Mouse (Mus musculus) CH12.LX (cell line): ENCODE results near the gene Parvg. TPM values are rescaled to one million over a fixed set of nuclear protein-coding genes. Genes with fewer than 3 reads are reported as not detected.

ENCODE experiments used
- DNase-seq: peaks from one replicate; pipeline ENCODE4 v3.0.0-alpha.2; 2013; ENCODE audit errors: extremely low read depth
- H3K27ac ChIP-seq: 2 replicates; pipeline ENCODE4 v1.5.1; 2012; ENCODE audit warnings: low read depth, mild to moderate bottlenecking, control low read depth, moderate library complexity; ENCODE audit not compliant: insufficient read depth
- H3K27me3 ChIP-seq: replicated peaks from 2 replicates; pipeline ENCODE3; 2012; ENCODE audit warnings: inconsistent platforms
- H3K36me3 ChIP-seq, 2 experiments: replicated peaks in 1 of 2; 2 replicates each; pipeline versions ENCODE3 to v1.6.1; 2012; ENCODE audit warnings: inconsistent platforms in 1 of 2, low read length in 1 of 2, mild to moderate bottlenecking in 1 of 2, mixed read lengths in 1 of 2, moderate library complexity in 1 of 2; ENCODE audit not compliant: control insufficient read depth in 1 of 2, insufficient read depth in 1 of 2
- H3K4me1 ChIP-seq, 2 experiments: 2 replicates each; pipeline ENCODE4 v1.6.1; 2012; ENCODE audit warnings: inconsistent platforms in 1 of 2, moderate library complexity in 1 of 2; ENCODE audit not compliant: insufficient read depth in 2 of 2, control insufficient read depth in 1 of 2
- H3K4me2 ChIP-seq: 2 replicates; pipeline ENCODE4 v1.6.1; 2012; ENCODE audit warnings: low read depth, mild to moderate bottlenecking, control low read depth; ENCODE audit not compliant: poor library complexity, insufficient read depth, severe bottlenecking
- H3K4me3 ChIP-seq, 3 experiments: fragments of 150-350 bp in 1 of 3; sonication (generic) in 1 of 3; replicated peaks in 1 of 3; 2 replicates each; pipeline versions ENCODE3 to v1.5.1; 2011 to 2012; ENCODE audit warnings: low read depth in 2 of 3, low read length in 2 of 3, mild to moderate bottlenecking in 2 of 3, moderate library complexity in 2 of 3, control low read depth in 1 of 3, improper control_type of control experiment in 1 of 3, inconsistent platforms in 1 of 3, mixed read lengths in 1 of 3; ENCODE audit not compliant: poor library complexity in 1 of 3
- H3K79me2 ChIP-seq: replicated peaks from 2 replicates; pipeline ENCODE4 v1.6.1; 2012; ENCODE audit warnings: mild to moderate bottlenecking, moderate library complexity; ENCODE audit not compliant: control insufficient read depth, poor library complexity, insufficient read depth, severe bottlenecking; ENCODE audit errors: extremely low read depth
- H3K9ac ChIP-seq: 2 replicates; pipeline ENCODE4 v1.6.1; 2012; ENCODE audit warnings: low read depth, mild to moderate bottlenecking, control low read depth, moderate library complexity; ENCODE audit not compliant: insufficient read depth
- H3K9me3 ChIP-seq: replicated peaks from 2 replicates; pipeline ENCODE3; 2012; ENCODE audit warnings: low read length, inconsistent platforms, mixed read lengths
- CHD1 ChIP-seq: IDR thresholded peaks from 2 replicates; pipeline ENCODE4 v1.6.1; 2012; ENCODE audit warnings: low read depth, low read length, improper control_type of control experiment, inconsistent platforms
- E2F4 ChIP-seq: IDR thresholded peaks from 2 replicates; pipeline ENCODE4 v1.6.1; 2011; ENCODE audit warnings: low read depth, low read length, improper control_type of control experiment; ENCODE audit not compliant: insufficient replicate concordance
- ELF1 ChIP-seq: IDR thresholded peaks from 2 replicates; pipeline ENCODE4 v1.6.1; 2014; ENCODE audit warnings: low read depth, mild to moderate bottlenecking, inconsistent platforms, low read length, improper control_type of control experiment
- HCFC1 ChIP-seq: IDR thresholded peaks from 2 replicates; pipeline ENCODE4 v1.6.1; 2012; ENCODE audit warnings: low read depth, mild to moderate bottlenecking, inconsistent platforms, low read length, improper control_type of control experiment
- JUND ChIP-seq: conservative IDR thresholded peaks from 2 replicates; pipeline ENCODE4 v1.6.1; 2011; ENCODE audit warnings: low read depth, low read length, improper control_type of control experiment
- MAX ChIP-seq: IDR thresholded peaks from 2 replicates; pipeline ENCODE4 v1.6.1; 2011; ENCODE audit warnings: low read length, improper control_type of control experiment
- MEF2A ChIP-seq: IDR thresholded peaks from 2 replicates; pipeline ENCODE4 v1.6.1; 2014; ENCODE audit warnings: low read depth, mild to moderate bottlenecking, inconsistent platforms, low read length, improper control_type of control experiment, borderline replicate concordance
- PAX5 ChIP-seq: IDR thresholded peaks from 2 replicates; pipeline ENCODE4 v1.6.1; 2012; ENCODE audit warnings: low read length, inconsistent platforms, mixed read lengths
- POLR2A ChIP-seq: IDR thresholded peaks from 2 replicates; pipeline ENCODE4 v1.6.1; 2011; ENCODE audit warnings: low read depth, mild to moderate bottlenecking, improper control_type of control experiment, low read length
- POLR2AphosphoS2 ChIP-seq: IDR thresholded peaks from 2 replicates; pipeline ENCODE4 v1.6.1; 2011; ENCODE audit warnings: low read depth, low read length, improper control_type of control experiment
- RCOR1 ChIP-seq: conservative IDR thresholded peaks from 2 replicates; pipeline ENCODE4 v1.6.1; 2012; ENCODE audit warnings: low read depth, mild to moderate bottlenecking, inconsistent platforms, low read length, improper control_type of control experiment
- SIN3A ChIP-seq: IDR thresholded peaks from 2 replicates; pipeline ENCODE4 v1.6.1; 2012; ENCODE audit warnings: low read length, improper control_type of control experiment, inconsistent platforms
- TBP ChIP-seq: conservative IDR thresholded peaks from 2 replicates; pipeline ENCODE4 v1.6.1; 2011; ENCODE audit warnings: low read depth, low read length, improper control_type of control experiment
- TCF12 ChIP-seq: IDR thresholded peaks from 2 replicates; pipeline ENCODE4 v1.6.1; 2014; ENCODE audit warnings: low read depth, mild to moderate bottlenecking, inconsistent platforms, low read length, improper control_type of control experiment
- ZKSCAN1 ChIP-seq: IDR thresholded peaks from 2 replicates; pipeline ENCODE4 v1.6.1; 2012; ENCODE audit warnings: low read depth, inconsistent platforms, low read length, improper control_type of control experiment, borderline replicate concordance
- ZNF384 ChIP-seq: IDR thresholded peaks from 2 replicates; pipeline ENCODE4 v1.6.1; 2012; ENCODE audit warnings: low read depth, low read length, improper control_type of control experiment, inconsistent platforms
- dilution Hi-C: fragments of 300-500 bp; cut with MboI; formaldehyde crosslinking; loops from 2 replicates; pipeline ENCODE4 v1.14.3; 2020; ENCODE audit warnings: low sequenced_read_pairs; ENCODE audit not compliant: extremely low pct_unique_long_range_greater_than_20kb, extremely low pct_ligation_motif_present
- in situ Hi-C: fragments of 300-500 bp; cut with MboI; formaldehyde crosslinking; loops from 3 replicates; pipeline ENCODE4 v1.14.3; 2019; ENCODE audit warnings: low sequenced_read_pairs, low pct_ligation_motif_present, low pct_unique_long_range_greater_than_20kb, mixed read lengths
- polyA plus RNA-seq: library from polyadenylated mRNA; unstranded; fragments of >175 nt; gene quantifications from 2 replicates; pipeline ENCODE4 v1.2.1, GENCODE M21; 2012; ENCODE audit warnings: low read depth; ENCODE audit not compliant: insufficient read length
- total RNA-seq, 2 experiments: library from RNA; depleted of rRNA; stranded (reverse); fragments of 300-350 nt in 1 of 2; fragments of >200 nt in 1 of 2; gene quantifications; 2 replicates each; pipeline ENCODE4 v1.2.3; 2012 to 2014

Gene Parvg
- total RNA-seq (2012; rRNA removed) (71.0 and 93.7 TPM in 2 replicates), total RNA-seq (2014; rRNA removed) (96.0 and 98.3 TPM in 2 replicates), polyA plus RNA-seq (131 and 140 TPM in 2 replicates)

GRCm38 (mm10) chr15:84323966-84324869 is at the start of gene Parvg:
TSS of gene Parvg (plus strand) at chr15:84324026.
- Histone ChIP-seq H3K9me3 (no peaks in the 10 kb centered on the region), H3K36me3 (peaks cover 32 to 49% of the 10 kb centered on the region in 2 experiments), H3K27ac (peak within 1 kb of the TSS; percentile 37; the same call in 1 of the 2 replicates), H3K4me3 (peak within 1 kb of the TSS; percentile 68 to 85 (median 77)), H3K4me2 (peak within 1 kb of the TSS; percentile 69), H3K79me2 (peaks cover 21% of the 10 kb centered on the region), H3K9ac (peak within 1 kb of the TSS; percentile 95), H3K4me1 (peaks cover 6 to 52% of the 10 kb centered on the region in 2 experiments; a peak in 3 of 4 replicates), H3K27me3 (no peaks in the 10 kb centered on the region)
- TF ChIP-seq MEF2A (peak; percentile 2; the same call in 1 of the 2 replicates), TBP (0 out of 2 replicates have a peak, but pooled peaks have one; percentile 58), SIN3A (peak; percentile 33; the same call in 1 of the 2 replicates), E2F4 (no peak), ZKSCAN1 (no peak), JUND (no peak), CHD1 (no peak), POLR2AphosphoS2 (no peak), RCOR1 (no peak), ELF1 (peak; percentile 64; the same call in 1 of the 2 replicates), HCFC1 (peak; percentile 40; the same call in 1 of the 2 replicates), POLR2A (peak; percentile 64; the same call in 1 of the 2 replicates), TCF12 (0 out of 2 replicates have a peak, but pooled peaks have one; percentile 12)
- dilution Hi-C loops (no loop called here), in situ Hi-C loops (no loop called here)
- DNase-seq = peak; percentile 64

- no peak overlapping the region for H3K4me2 ChIP-seq
These were observed 47.8 kb upstream of the Parvg start for GRCm38 (mm10) chr15:84276066-84276465.

More at GRCm38 (mm10) chr15:84276066-84276465, 47.8 kb upstream of the Parvg start:
- H3K9me3 ChIP-seq = peaks cover 16% of the 10 kb centered on the region
- in situ Hi-C loops (no loop called here), dilution Hi-C loops (no loop called here)
- peaks cover 82% of the 10 kb centered on the region for H3K27me3 ChIP-seq
- H3K4me3 ChIP-seq = no peak overlapping the region
- no peak for TF ChIP-seq PAX5
- TF ChIP-seq JUND = no peak
- TF ChIP-seq ZNF384 = no peak
- no peak for TF ChIP-seq MAX
- peaks cover 0 to 9% of the 10 kb centered on the region in 2 experiments; a peak in 2 of 4 replicates for H3K4me1 ChIP-seq
- no peak overlapping the region for H3K27ac ChIP-seq
- H3K36me3 ChIP-seq = no peaks in the 10 kb centered on the region
- no peak overlapping the region for H3K9ac ChIP-seq
- no peaks in the 10 kb centered on the region for H3K79me2 ChIP-seq
- no peak for DNase-seq
